ENCODE assay signal across 8 mouse cellular contexts in genomic region chr16:55934453-55935037, GRCm38 (mm10). TPM values are rescaled to one million over a fixed set of nuclear protein-coding genes. Genes with fewer than 3 reads are reported as not detected.
DNase-seq lines count a peak whose midpoint lies in the region; ATAC-seq and TF ChIP-seq lines count a peak whose summit lies in the region.

Gene Cep97 (minus strand): TSS chr16:55934855.

- in situ Hi-C loops in ES-E14 (cut with MboI; ENCODE audit: low sequenced_read_pairs in 2 of 2, unreplicated experiment in 2 of 2): loop anchor here in 1 of 2 experiments (25.0 kb wide), 1 partner anchor 953 kb away; the partner anchor contains the start of gene Tmem45a

- ATAC-seq in forebrain, embryonic 15.5 days (replicated peaks): peak; percentile 100
- peak; percentile 99 for ATAC-seq in lung, embryonic 14.5 days (ENCODE audit: insufficient read depth)

- no peaks in the 10 kb centered on the region for H3K36me3 ChIP-seq in ES-E14 (ENCODE audit: control insufficient read depth, insufficient read depth, low read length, poor library complexity, severe bottlenecking)
- peaks cover under 1% of the 10 kb centered on the region; the same call in 1 of the 2 replicates for H3K36me3 ChIP-seq in forebrain, embryonic 15.5 days
- 0 out of 2 replicates have a peak, but pooled peaks cover 5% of the 10 kb centered on the region for H3K36me3 ChIP-seq in lung, embryonic 14.5 days (ENCODE audit: insufficient read depth)
- no peaks in the 10 kb centered on the region; the same call in 1 of the 2 replicates for H3K36me3 ChIP-seq in thymus, adult 2 months (ENCODE audit: control insufficient read depth, insufficient read depth, low read length)

- no peaks in the 10 kb centered on the region for H3K27me3 ChIP-seq in forebrain, embryonic 15.5 days
- no peaks in the 10 kb centered on the region for H3K27me3 ChIP-seq in lung, embryonic 14.5 days (ENCODE audit: insufficient read depth, low read length)
- no peaks in the 10 kb centered on the region for H3K27me3 ChIP-seq in thymus, adult 2 months (ENCODE audit: control insufficient read depth, insufficient read depth, low read length)

- no peaks in the 10 kb centered on the region for H3K9me3 ChIP-seq in ES-E14 (ENCODE audit: control insufficient read depth, insufficient read depth, low read depth, low read length)
- no peaks in the 10 kb centered on the region for H3K9me3 ChIP-seq in forebrain, embryonic 15.5 days
- no peaks in the 10 kb centered on the region for H3K9me3 ChIP-seq in lung, embryonic 14.5 days (ENCODE audit: low read depth, low read length)

- H3K9ac ChIP-seq in ES-E14 (ENCODE audit: insufficient read depth, low read depth, low read length, poor library complexity, severe bottlenecking): peak within 1 kb of the TSS; percentile 82
- H3K9ac ChIP-seq in forebrain, embryonic 15.5 days (replicated peaks): peak within 1 kb of the TSS; percentile 65
- peak within 1 kb of the TSS; percentile 65 for H3K9ac ChIP-seq in lung, embryonic 14.5 days

- TF ChIP-seq POLR2A in olfactory bulb, adult 2 months (IDR thresholded peaks at IDR 0.05; ENCODE audit: insufficient read depth, low read depth, low read length): peak; percentile 63; the same call in 1 of the 2 replicates
- peak; percentile 90 for TF ChIP-seq POLR2A in thymus, adult 2 months (IDR thresholded peaks at IDR 0.05; ENCODE audit: control insufficient read depth, extremely low read depth, insufficient read depth, low read length, poor library complexity)

- peak within 1 kb of the TSS; percentile 55 for H3K4me2 ChIP-seq in forebrain, embryonic 15.5 days (replicated peaks)
- H3K4me2 ChIP-seq in lung, embryonic 14.5 days: peak within 1 kb of the TSS; percentile 73

- DNase-seq in ES-E14 (ENCODE audit: low read depth, low spot score): peak; percentile 83
- DNase-seq in cerebellum, adult 11-12 months: peak; percentile 91
- DNase-seq in heart, postnatal 36 days: peak; percentile 84 to 91
- DNase-seq in layer of hippocampus, adult 2 months (ENCODE audit: low spot score in 2 of 2): peak; percentile 86 to 96
- peak; percentile 94 for DNase-seq in lung, embryonic 14.5 days
- peak; percentile 92 for DNase-seq in thymus, adult 2 months

- intact Hi-C loops in heart, postnatal 36 days (cut with DNase I): loop anchor here (2.0 to 10.0 kb wide), 2 partner anchors 30 to 780 kb away; partner anchors contain the start of gene Tfg

- H3K27ac ChIP-seq in ES-E14 (ENCODE audit: insufficient read depth, low read depth, low read length, poor library complexity, severe bottlenecking): no peak within 1 kb of the TSS
- peak within 1 kb of the TSS; percentile 69 for H3K27ac ChIP-seq in forebrain, embryonic 15.5 days (replicated peaks)
- H3K27ac ChIP-seq in layer of hippocampus, adult 2 months: peak within 1 kb of the TSS; percentile 89
- H3K27ac ChIP-seq in lung, embryonic 14.5 days (ENCODE audit: low read depth): no peak within 1 kb of the TSS
- H3K27ac ChIP-seq in olfactory bulb, adult 2 months (ENCODE audit: insufficient read depth, low read depth, low read length): peak within 1 kb of the TSS; percentile 57
- H3K27ac ChIP-seq in thymus, adult 2 months (ENCODE audit: control insufficient read depth, insufficient read depth, low read length): peak within 1 kb of the TSS; percentile 81

- TF ChIP-seq CTCF in layer of hippocampus, adult 2 months (conservative IDR thresholded peaks at IDR 0.05): no peak; the same call in 1 of the 2 replicates
- TF ChIP-seq CTCF in lung, embryonic 14.5 days (IDR thresholded peaks at IDR 0.05; ENCODE audit: low read depth): no peak
- no peak for TF ChIP-seq CTCF in olfactory bulb, adult 2 months (IDR thresholded peaks at IDR 0.05; ENCODE audit: insufficient read depth, low read depth, low read length)
- no peak for TF ChIP-seq CTCF in thymus, adult 2 months (IDR thresholded peaks at IDR 0.05; ENCODE audit: borderline replicate concordance, control insufficient read depth, extremely low read depth, insufficient read depth, low read length, poor library complexity)

- under 1% methylated on average over 24 of the region's 24 CpGs for WGBS in forebrain, embryonic 15.5 days
- under 1% methylated on average over 24 of the region's 24 CpGs for WGBS in lung, embryonic 14.5 days
- WGBS in olfactory bulb, adult 2 months: under 1% methylated on average over 24 of the region's 24 CpGs
- WGBS in thymus, adult 2 months: under 1% methylated on average over 24 of the region's 24 CpGs

- peak within 1 kb of the TSS; percentile 80 to 99 for H3K4me3 ChIP-seq in ES-E14 (ENCODE audit: insufficient read depth in 1 of 2, low read depth in 1 of 2, low read length in 2 of 2, poor library complexity in 1 of 2, severe bottlenecking in 1 of 2)
- H3K4me3 ChIP-seq in forebrain, embryonic 15.5 days: peak within 1 kb of the TSS; percentile 62
- peak within 1 kb of the TSS; percentile 80 for H3K4me3 ChIP-seq in layer of hippocampus, adult 2 months
- peak within 1 kb of the TSS; percentile 63 for H3K4me3 ChIP-seq in lung, embryonic 14.5 days (ENCODE audit: low read depth, low read length)
- H3K4me3 ChIP-seq in olfactory bulb, adult 2 months (ENCODE audit: insufficient read depth, low read depth, low read length): peak within 1 kb of the TSS; percentile 81
- H3K4me3 ChIP-seq in thymus, adult 2 months (ENCODE audit: control insufficient read depth, insufficient read depth, low read length): peak within 1 kb of the TSS; percentile 77

- peaks cover 0 to 3% of the 10 kb centered on the region in 2 experiments; a peak in 1 of 4 replicates for H3K4me1 ChIP-seq in ES-E14 (ENCODE audit: control insufficient read depth in 2 of 2, insufficient read depth in 2 of 2, low read length in 2 of 2, poor library complexity in 1 of 2)
- H3K4me1 ChIP-seq in forebrain, embryonic 15.5 days: peaks cover 11% of the 10 kb centered on the region; the same call in 1 of the 2 replicates
- H3K4me1 ChIP-seq in lung, embryonic 14.5 days (ENCODE audit: insufficient read depth): no peaks in the 10 kb centered on the region
- no peaks in the 10 kb centered on the region for H3K4me1 ChIP-seq in olfactory bulb, adult 2 months (ENCODE audit: control insufficient read depth, insufficient read depth, low read length)
- H3K4me1 ChIP-seq in thymus, adult 2 months (replicated peaks; ENCODE audit: control insufficient read depth, insufficient read depth, low read length): peaks cover 17% of the 10 kb centered on the region

TF ChIP-seq in ES-E14, 5 proteins besides CTCF, POLR2A, EP300 and RAD21:
- TF ChIP-seq HCFC1 (IDR thresholded peaks at IDR 0.05; ENCODE audit: borderline replicate concordance, insufficient read depth, low read length): peak; percentile 92
- TF ChIP-seq MAFK (IDR thresholded peaks at IDR 0.05; ENCODE audit: insufficient read depth, low read depth, low read length): no peak
TF ChIP-seq in ES-E14: peak in this region for 1.

RNA-seq across cellular contexts. Expression of gene Cep97, which starts in this region (rescaled TPM):
- 12.5 and 14.9 TPM in 2 replicates for total RNA-seq in ES-E14 (2012; rRNA removed)
- polyA plus RNA-seq in forebrain, embryonic 15.5 days (2015; fragmentation: Nextera tagmentation; extraction: Ambion mirVana): 16.3 and 17.8 TPM in 2 replicates
- total RNA-seq in heart, postnatal 36 days (2021): 1 to 10 TPM; 5.4 to 6.6 TPM
- 10 to 100 TPM; 16.0 to 19.6 TPM for total RNA-seq in layer of hippocampus, adult 2 months (2021)
- polyA plus RNA-seq in lung, embryonic 14.5 days (2014; fragmentation: Nextera tagmentation; extraction: Ambion mirVana): 11.9 and 14.0 TPM in 2 replicates
- polyA plus RNA-seq in olfactory bulb, adult 2 months (2012; ENCODE audit: insufficient read depth, insufficient read length, low replicate concordance, missing spikeins): 217 TPM in 1 of 2 replicates, not detected in the other
- polyA plus RNA-seq in thymus, adult 2 months (2012; rRNA removed): 17.4 and 19.3 TPM in 2 replicates

Comparison
In these comparisons a context has a peak if more than half of its experiments do, and no peak if none do; other contexts are left out.
1. H3K27ac ChIP-seq: peak in forebrain, embryonic 15.5 days (single experiment), layer of hippocampus, adult 2 months (single experiment), olfactory bulb, adult 2 months (single experiment) and thymus, adult 2 months (single experiment); none in ES-E14 (single experiment) and lung, embryonic 14.5 days (single experiment).
2. Peak in every context shown above with its lines, with median percentiles within 50 percentile points of each other: DNase-seq, H3K4me3 ChIP-seq and H3K9ac ChIP-seq.